Mouse (Mus musculus) small intestine, adult 2 months (tissue): Measurements from ENCODE around the gene Ing1.

Experiments
- CTCF ChIP-seq: fragments of 200-500 bp; IDR thresholded peaks from 2 replicates; pipeline ENCODE4 v1.5.1; 2012; ENCODE audit warnings: low read depth, mild to moderate bottlenecking, control low read depth, inconsistent platforms, low read length, moderate library complexity, mixed read lengths; ENCODE audit not compliant: insufficient replicate concordance, insufficient read length; ENCODE audit errors: extremely low read depth
- POLR2A ChIP-seq: fragments of 200-500 bp; IDR thresholded peaks from 2 replicates; pipeline ENCODE4 v1.6.1; 2012; ENCODE audit warnings: low read depth, mild to moderate bottlenecking, control low read depth, inconsistent platforms, low read length, moderate library complexity

DNA sequence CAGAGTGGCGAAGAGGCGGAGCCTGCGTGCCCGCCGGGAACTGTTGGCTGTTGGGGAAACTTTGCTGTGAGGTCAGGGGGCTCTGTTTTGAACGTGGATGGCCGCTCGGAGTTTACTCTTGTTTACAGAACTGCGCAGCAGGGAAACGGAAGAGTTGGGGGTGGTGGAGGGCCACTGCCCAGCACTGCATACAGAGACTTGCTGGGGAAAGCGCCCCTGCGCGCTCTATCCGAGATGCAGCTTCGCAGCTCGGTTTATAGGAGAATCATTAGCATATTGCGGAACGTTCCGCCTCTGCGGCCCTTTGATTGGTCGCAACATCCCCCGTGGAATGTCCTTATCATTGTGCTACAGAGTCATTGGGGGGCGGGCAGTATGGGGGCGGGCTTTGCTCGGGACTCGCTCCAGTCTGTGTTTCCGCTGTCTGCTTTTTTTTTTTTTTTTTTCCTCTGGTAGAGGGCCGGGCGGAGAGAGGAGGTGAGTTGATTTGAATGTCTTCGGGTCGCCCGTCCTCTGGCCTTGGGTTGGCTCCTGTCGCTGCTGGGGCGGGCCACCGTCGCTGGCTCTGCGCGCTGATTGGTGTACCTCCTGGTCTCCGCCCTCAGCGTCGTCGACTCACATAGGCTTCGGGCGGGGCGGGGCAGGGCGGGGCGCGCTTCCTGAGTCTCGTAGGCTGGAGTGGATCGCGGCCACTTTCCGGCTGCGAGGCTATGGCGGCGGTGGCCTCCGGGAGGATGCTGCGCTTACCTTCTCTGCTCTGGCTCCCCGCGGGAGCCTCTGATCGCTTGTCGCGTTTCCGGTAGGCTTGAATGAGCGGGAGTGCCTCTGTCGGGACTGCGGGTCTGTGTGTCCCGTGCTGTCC lies 2.6 kb downstream of the Ing1 start:
- no peak for TF ChIP-seq CTCF
- peak; percentile 100 for TF ChIP-seq POLR2A
